Mouse (Mus musculus) layer of hippocampus, adult 2 months (tissue): Measurements from ENCODE around the gene Pbld2. TPM values are rescaled to one million over a fixed set of nuclear protein-coding genes. Genes with fewer than 3 reads are reported as not detected.

Source experiments
- DNase-seq, 2 experiments: peaks; one replicate each; pipeline ENCODE4 v3.0.0; 2022; ENCODE audit warnings: low spot score in 2 of 2
- H3K27ac ChIP-seq: fragments of 200-600 bp; 2 replicates; pipeline ENCODE4 v1.8.1; 2022
- H3K4me3 ChIP-seq: fragments of 200-600 bp; 2 replicates; pipeline ENCODE4 v1.8.1; 2022; ENCODE audit warnings: mild to moderate bottlenecking
- CTCF ChIP-seq: fragments of 200-600 bp; conservative IDR thresholded peaks from 2 replicates; pipeline ENCODE4 v1.8.1; 2022; ENCODE audit warnings: antibody characterized with exemption, mild to moderate bottlenecking, moderate library complexity
- total RNA-seq, 2 experiments: library from RNA; stranded (reverse); gene quantifications; 2 replicates each; pipeline ENCODE4 v1.2.3; 2021

Gene Pbld2
- total RNA-seq, 2 experiments from 2014 or later: 1.6 to 2.2 TPM

DNA sequence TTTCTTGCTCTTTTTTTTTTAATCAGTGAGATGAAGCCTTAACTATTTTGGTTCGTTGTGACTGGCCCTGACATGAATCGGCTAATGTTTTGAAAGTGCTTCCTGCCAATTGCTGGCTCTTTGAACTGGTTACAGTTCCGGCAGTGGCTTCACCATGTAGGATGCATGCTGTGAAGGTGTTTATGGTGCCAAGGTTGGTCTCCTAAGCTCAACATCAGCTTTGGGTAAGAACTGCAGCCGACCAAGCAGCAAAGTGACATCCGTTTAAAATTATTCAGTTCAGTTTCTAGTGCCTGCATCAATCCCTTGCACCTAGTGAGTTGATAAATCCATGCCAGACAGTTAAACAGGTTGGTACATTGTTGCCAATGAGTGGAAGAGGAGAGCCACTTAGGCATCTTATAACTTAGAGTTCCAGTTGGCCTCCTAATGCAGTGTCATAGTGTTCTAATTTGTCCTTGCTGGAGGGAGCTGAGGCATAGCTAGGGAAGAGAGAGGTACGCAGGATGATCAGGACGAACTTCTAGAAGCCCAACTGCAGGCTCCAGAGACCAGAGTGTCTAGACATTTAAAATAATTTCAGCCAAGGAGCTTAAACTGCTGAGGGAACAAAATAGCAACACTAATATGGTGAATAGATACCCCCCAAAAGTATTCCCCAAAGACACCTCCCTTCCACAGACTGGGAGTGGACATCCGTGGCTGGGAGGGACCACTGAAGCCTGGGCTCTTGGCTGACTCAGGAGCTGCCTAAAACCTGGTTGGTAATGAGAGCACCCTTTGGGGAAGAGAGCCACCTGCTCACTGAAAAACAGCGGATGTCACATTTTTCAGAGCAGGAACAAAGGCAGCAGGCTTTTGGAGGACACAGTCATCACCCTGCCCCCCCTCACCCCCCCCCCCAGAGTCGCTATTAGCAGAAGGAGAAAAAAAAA lies 68.8 kb downstream of the Pbld2 start:
- DNase-seq: no peak
- Histone ChIP-seq H3K4me3 (no peak overlapping the region), H3K27ac (no peak overlapping the region)
- no peak for TF ChIP-seq CTCF

- Histone ChIP-seq H3K4me3 (no peak overlapping the region), H3K27ac (no peak overlapping the region)
- DNase-seq: no peak
- TF ChIP-seq CTCF: no peak
Observed at GRCm38 (mm10) chr10:63096757-63097156, 72.6 kb downstream of the Pbld2 start.

- H3K4me3 ChIP-seq: no peak overlapping the region
- no peak for TF ChIP-seq CTCF
- DNase-seq: no peak
- no peak overlapping the region for H3K27ac ChIP-seq
Observed at GRCm38 (mm10) chr10:63098191-63098590, 74.1 kb downstream of the Pbld2 start.

GRCm38 (mm10) chr10:63099521-63099920 lies 75.4 kb downstream of the Pbld2 start, which contains the start of gene Atoh7:
Atoh7 (plus strand) TSS chr10:63099651.
- peak within 1 kb of the TSS; percentile 65 for H3K4me3 ChIP-seq
- TF ChIP-seq CTCF: no peak
- H3K27ac ChIP-seq: peak within 1 kb of the TSS; percentile 88
- DNase-seq: peak in 1 of 2 experiments; percentile 25

DNA sequence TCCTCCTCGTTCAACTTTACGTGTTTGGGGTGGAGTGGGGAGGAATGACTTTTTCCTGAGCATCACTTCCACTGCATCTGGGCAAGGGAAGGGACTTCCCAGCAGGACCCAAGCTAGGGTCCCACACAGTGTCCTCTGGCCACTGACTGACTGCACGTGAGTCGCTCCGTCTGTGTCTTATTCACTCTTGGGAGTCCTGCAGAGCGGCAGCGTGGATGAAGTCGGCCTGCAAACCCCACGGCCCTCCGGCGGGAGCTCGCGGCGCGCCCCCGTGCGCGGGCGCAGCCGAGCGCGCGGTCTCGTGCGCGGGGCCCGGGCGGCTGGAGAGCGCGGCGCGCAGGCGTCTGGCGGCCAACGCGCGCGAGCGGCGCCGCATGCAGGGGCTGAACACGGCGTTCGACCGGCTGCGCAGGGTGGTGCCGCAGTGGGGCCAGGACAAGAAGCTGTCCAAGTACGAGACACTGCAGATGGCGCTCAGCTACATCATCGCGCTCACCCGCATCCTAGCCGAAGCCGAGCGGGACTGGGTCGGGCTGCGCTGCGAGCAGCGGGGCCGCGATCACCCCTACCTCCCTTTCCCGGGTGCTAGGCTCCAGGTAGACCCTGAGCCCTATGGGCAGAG lies 75.9 kb downstream of the Pbld2 start:
- peak overlapping the region; percentile 88 for H3K27ac ChIP-seq
- TF ChIP-seq CTCF: no peak

GRCm38 (mm10) chr10:63100657-63101056 lies 76.5 kb downstream of the Pbld2 start:
- Histone ChIP-seq H3K4me3 (peak overlapping the region; percentile 65), H3K27ac (peak overlapping the region; percentile 88)
- DNase-seq: no peak
- no peak for TF ChIP-seq CTCF

More for the DNA sequence above, 75.9 kb downstream of the Pbld2 start:
- DNase-seq: peak; percentile 58 to 72
- peak overlapping the region; percentile 65 for H3K4me3 ChIP-seq

Other genes with a start within 250 kb of the Pbld2 start
- gene Ccar1, start 232.0 kb upstream of the Pbld2 start, total RNA-seq: 10 to 100 TPM; 59.4 to 60.6 TPM
- gene Tet1, start 115.3 kb upstream of the Pbld2 start, total RNA-seq: 10 to 100 TPM; 16.2 TPM
- gene Slc25a16, start 103.7 kb upstream of the Pbld2 start, total RNA-seq: 10 to 100 TPM; 37.9 to 40.6 TPM
- 1 to 10 TPM in 1 of 2 experiments, under 1 TPM in 1; 0.97 to 1.1 TPM for gene Dna2, start 77.3 kb upstream of the Pbld2 start, total RNA-seq
- gene Rufy2, start 44.1 kb upstream of the Pbld2 start, total RNA-seq: 10 to 100 TPM; 83.2 to 90.5 TPM
- gene Hnrnph3, start 98 bp upstream of the Pbld2 start, total RNA-seq: 10 to 100 TPM; 51.1 to 65.3 TPM
- gene Pbld1, start 35.8 kb downstream of the Pbld2 start, total RNA-seq: under 1 TPM; 0.15 to 0.82 TPM
- 1 to 10 TPM; 1.7 to 2.0 TPM for gene Atoh7, start 75.3 kb downstream of the Pbld2 start, total RNA-seq
- 1 to 10 TPM; 1.5 to 1.6 TPM for gene Mypn, start 179.6 kb downstream of the Pbld2 start, total RNA-seq
- 10 to 100 TPM; 36.7 to 40.8 TPM for gene Herc4, start 219.5 kb downstream of the Pbld2 start, total RNA-seq